Mouse (Mus musculus) right cerebral cortex, postnatal 10 days (tissue): Measurements from ENCODE around the gene 9530068E07Rik.
"Not testable (repeated sequence)": the region's sequence is repeated elsewhere in the genome, so short reads cannot be mapped to it uniquely, and the experiment has no call there.

ENCODE experiments used
- DNase-seq, 2 experiments: peaks; one replicate each; pipeline ENCODE4 v3.0.0; 2021; ENCODE audit warnings: low spot score in 2 of 2

Gene 9530068E07Rik

GRCm38 (mm10) chr11:52373841-52374240, 22.4 kb upstream of the 9530068E07Rik start:
- no peak for DNase-seq

GRCm38 (mm10) chr11:52374340-52374739, 21.9 kb upstream of the 9530068E07Rik start:
- peak in 1 of 2 experiments; percentile 51 for DNase-seq

- no peak for DNase-seq
Observed at GRCm38 (mm10) chr11:52377579-52377978, 18.6 kb upstream of the 9530068E07Rik start.

- DNase-seq = no peak
Observed at GRCm38 (mm10) chr11:52379241-52379640, 17.0 kb upstream of the 9530068E07Rik start.

GRCm38 (mm10) chr11:52383741-52384140, 12.5 kb upstream of the 9530068E07Rik start:
- DNase-seq = no peak

GRCm38 (mm10) chr11:52384667-52385066, 11.6 kb upstream of the 9530068E07Rik start:
- DNase-seq = no peak

GRCm38 (mm10) chr11:52386892-52387291, 9.3 kb upstream of the 9530068E07Rik start:
- DNase-seq = no peak

- no peak for DNase-seq
Observed at GRCm38 (mm10) chr11:52388150-52388549, 8.1 kb upstream of the 9530068E07Rik start.

- not testable (repeated sequence) for DNase-seq
Observed at GRCm38 (mm10) chr11:52388979-52389378, 7.2 kb upstream of the 9530068E07Rik start.

- DNase-seq = no peak
Observed at GRCm38 (mm10) chr11:52389933-52390332, 6.3 kb upstream of the 9530068E07Rik start.

GRCm38 (mm10) chr11:52394494-52394893, 1.7 kb upstream of the 9530068E07Rik start:
- DNase-seq = no peak

- no peak for DNase-seq
Observed at GRCm38 (mm10) chr11:52395343-52395742, 885 bp upstream of the 9530068E07Rik start.

GRCm38 (mm10) chr11:52396597-52397188, 465 bp downstream of the 9530068E07Rik start:
- no peak for DNase-seq

GRCm38 (mm10) chr11:52397385-52397987, 1.3 kb downstream of the 9530068E07Rik start:
- DNase-seq = no peak

GRCm38 (mm10) chr11:52401476-52401875, 5.2 kb downstream of the 9530068E07Rik start:
- DNase-seq = no peak

- no peak for DNase-seq
Observed at GRCm38 (mm10) chr11:52402566-52402965, 6.3 kb downstream of the 9530068E07Rik start.

- DNase-seq = no peak
Observed at GRCm38 (mm10) chr11:52404209-52404608, 8.0 kb downstream of the 9530068E07Rik start.

- DNase-seq = no peak
Observed at GRCm38 (mm10) chr11:52405196-52405688, 9.0 kb downstream of the 9530068E07Rik start.

- DNase-seq = no peak
Observed at GRCm38 (mm10) chr11:52409316-52409715, 13.1 kb downstream of the 9530068E07Rik start.

GRCm38 (mm10) chr11:52418358-52418757, 22.1 kb downstream of the 9530068E07Rik start:
- no peak for DNase-seq

GRCm38 (mm10) chr11:52419246-52419645, 23.0 kb downstream of the 9530068E07Rik start:
- DNase-seq = no peak

- DNase-seq = no peak
Observed at GRCm38 (mm10) chr11:52419861-52420260, 23.6 kb downstream of the 9530068E07Rik start.

GRCm38 (mm10) chr11:52420296-52421052, 24.2 kb downstream of the 9530068E07Rik start:
- DNase-seq = no peak
